Mouse (Mus musculus): ENCODE results near the gene Psat1. TPM values are rescaled to one million over a fixed set of nuclear protein-coding genes. Genes with fewer than 3 reads are reported as not detected.

The Psat1 gene
- total RNA-seq, 2 experiments from 2014 or later = 94.6 to 97.5 TPM

- TF ChIP-seq CTCF (IDR thresholded peaks at IDR 0.05) = no peak
- DNase-seq (ENCODE audit: extremely low spot score in 1 of 2, low spot score in 2 of 2) = peak; percentile 55 to 61
- Histone ChIP-seq H3K4me3 (peak overlapping the region; percentile 69), H3K27ac (peak overlapping the region; percentile 80)
- intact Hi-C loops (cut with DNase I) = loop anchor here (2.0 to 10.0 kb wide), 2 partner anchors 40 to 1320 kb away; no protein-coding TSS in a partner anchor
These were observed 22.8 kb downstream of the Psat1 start for GRCm38 (mm10) chr19:15924181-15924865.

DNA sequence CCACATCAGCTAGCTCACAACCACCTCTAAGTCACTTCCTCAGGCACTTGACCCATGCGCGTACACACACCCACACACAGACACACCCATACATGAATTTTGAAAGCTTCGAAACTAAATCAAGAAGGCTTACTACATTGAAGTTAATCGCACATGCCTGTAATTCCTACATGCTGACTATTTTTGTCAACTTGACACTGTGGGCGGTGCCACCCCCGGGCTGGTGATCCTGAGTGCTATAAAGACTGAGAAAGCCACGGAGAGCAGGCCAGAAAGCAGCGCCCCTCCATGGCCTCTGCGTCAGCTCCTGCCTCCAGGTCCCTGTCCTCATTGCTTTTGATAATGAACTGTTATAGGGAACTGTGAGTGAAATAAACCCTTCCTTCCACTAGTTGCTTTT, 23.7 kb downstream of the Psat1 start:
- TF ChIP-seq CTCF (IDR thresholded peaks at IDR 0.05) = no peak
- peak in 1 of 2 experiments; percentile 12 for DNase-seq (ENCODE audit: extremely low spot score in 1 of 2, low spot score in 2 of 2)
- intact Hi-C loops (cut with DNase I) = loop anchor here (10.0 kb wide), 1 partner anchor 1319 kb away; no protein-coding TSS in a partner anchor
- peak overlapping the region; percentile 80 for H3K27ac ChIP-seq
- peak overlapping the region; percentile 69 for H3K4me3 ChIP-seq

GRCm38 (mm10) chr19:15919336-15919735, 27.8 kb downstream of the Psat1 start:
- no peak for TF ChIP-seq CTCF (IDR thresholded peaks at IDR 0.05)
- Histone ChIP-seq H3K4me3 (no peak overlapping the region), H3K27ac (no peak overlapping the region)
- intact Hi-C loops (cut with DNase I) = no loop called here
- DNase-seq (ENCODE audit: extremely low spot score in 1 of 2, low spot score in 2 of 2) = no peak

GRCm38 (mm10) chr19:15918111-15918510, 29.0 kb downstream of the Psat1 start:
- intact Hi-C loops (cut with DNase I) = no loop called here
- Histone ChIP-seq H3K27ac (no peak overlapping the region), H3K4me3 (no peak overlapping the region)
- TF ChIP-seq CTCF (IDR thresholded peaks at IDR 0.05) = no peak
- no peak for DNase-seq (ENCODE audit: extremely low spot score in 1 of 2, low spot score in 2 of 2)

DNA sequence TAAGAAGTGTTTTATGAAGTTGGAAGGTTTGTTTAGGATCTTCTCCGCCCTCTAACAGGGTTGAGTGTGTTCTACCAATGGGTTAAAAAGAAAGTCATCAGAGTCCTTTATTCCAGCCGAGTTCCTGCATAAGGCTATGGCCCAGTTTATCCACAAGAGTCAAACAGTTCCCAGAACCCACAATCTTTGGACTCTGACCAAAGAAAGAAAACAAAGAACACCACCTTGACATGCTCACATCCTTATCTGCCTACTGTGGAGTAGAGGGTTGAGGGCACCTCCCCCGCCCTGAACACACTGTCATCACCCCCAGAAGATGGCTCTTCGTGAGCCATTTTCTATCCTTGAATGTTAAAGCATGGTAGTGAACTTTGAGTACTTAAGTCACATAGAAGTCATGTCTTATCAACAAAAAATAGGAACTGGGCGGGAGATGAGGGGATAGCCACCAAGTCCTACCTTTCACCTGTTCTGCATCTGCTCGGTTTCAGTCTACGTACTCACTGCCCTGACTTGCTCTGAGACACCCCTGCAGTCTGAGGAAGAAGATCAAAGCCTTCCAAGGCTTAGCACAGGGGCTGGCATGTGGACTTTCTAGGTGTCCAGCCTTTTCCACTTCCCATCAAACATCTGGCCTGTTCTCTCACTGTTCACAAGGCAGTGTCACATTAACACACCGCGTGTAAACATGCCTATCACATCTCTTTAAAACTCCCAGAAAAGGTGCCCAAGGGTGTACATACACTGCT, 33.7 kb downstream of the Psat1 start:
- Histone ChIP-seq H3K27ac (no peak overlapping the region), H3K4me3 (no peak overlapping the region)
- TF ChIP-seq CTCF (IDR thresholded peaks at IDR 0.05) = no peak
- DNase-seq (ENCODE audit: extremely low spot score in 1 of 2, low spot score in 2 of 2) = no peak
- intact Hi-C loops (cut with DNase I) = no loop called here

GRCm38 (mm10) chr19:15911441-15911840, 35.7 kb downstream of the Psat1 start:
- no peak for DNase-seq (ENCODE audit: extremely low spot score in 1 of 2, low spot score in 2 of 2)
- intact Hi-C loops (cut with DNase I) = no loop called here
- Histone ChIP-seq H3K27ac (no peak overlapping the region), H3K4me3 (no peak overlapping the region)
- no peak for TF ChIP-seq CTCF (IDR thresholded peaks at IDR 0.05)

DNA sequence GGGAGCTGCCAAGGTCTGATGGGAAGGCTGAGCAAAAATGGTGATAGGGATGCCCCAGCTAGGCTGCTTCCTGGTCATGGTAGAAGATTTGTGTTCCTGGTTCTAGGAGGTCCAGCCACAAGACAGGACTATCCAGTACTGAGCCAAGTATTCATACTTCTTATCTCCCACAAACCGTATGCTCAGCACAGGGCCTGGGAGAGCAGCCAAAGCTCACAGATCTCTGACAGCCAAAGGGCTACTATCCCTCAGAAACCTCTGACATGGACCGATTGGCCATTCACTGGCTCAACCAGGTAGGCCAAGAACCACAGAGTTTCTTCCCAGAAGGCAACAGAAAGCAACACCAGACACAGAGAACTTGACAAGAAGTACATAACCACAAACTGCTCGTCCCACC, 36.1 kb downstream of the Psat1 start:
- intact Hi-C loops (cut with DNase I) = no loop called here
- TF ChIP-seq CTCF (IDR thresholded peaks at IDR 0.05) = no peak
- Histone ChIP-seq H3K4me3 (no peak overlapping the region), H3K27ac (no peak overlapping the region)
- DNase-seq (ENCODE audit: extremely low spot score in 1 of 2, low spot score in 2 of 2) = no peak

GRCm38 (mm10) chr19:15910488-15910887, 36.6 kb downstream of the Psat1 start:
- TF ChIP-seq CTCF (IDR thresholded peaks at IDR 0.05) = no peak
- intact Hi-C loops (cut with DNase I) = no loop called here
- Histone ChIP-seq H3K4me3 (no peak overlapping the region), H3K27ac (no peak overlapping the region)
- DNase-seq (ENCODE audit: extremely low spot score in 1 of 2, low spot score in 2 of 2) = no peak

- DNase-seq (ENCODE audit: extremely low spot score in 1 of 2, low spot score in 2 of 2) = no peak
- Histone ChIP-seq H3K27ac (no peak overlapping the region), H3K4me3 (no peak overlapping the region)
- TF ChIP-seq CTCF (IDR thresholded peaks at IDR 0.05) = no peak
- intact Hi-C loops (cut with DNase I) = no loop called here
These were observed 39.1 kb downstream of the Psat1 start for GRCm38 (mm10) chr19:15908016-15908415.

- TF ChIP-seq CTCF (IDR thresholded peaks at IDR 0.05) = no peak
- DNase-seq (ENCODE audit: extremely low spot score in 1 of 2, low spot score in 2 of 2) = no peak
- intact Hi-C loops (cut with DNase I) = no loop called here
- Histone ChIP-seq H3K27ac (no peak overlapping the region), H3K4me3 (no peak overlapping the region)
These were observed 42.4 kb downstream of the Psat1 start for GRCm38 (mm10) chr19:15904734-15905133.

GRCm38 (mm10) chr19:15903508-15904480, 43.3 kb downstream of the Psat1 start:
- TF ChIP-seq CTCF (IDR thresholded peaks at IDR 0.05) = no peak
- no peak overlapping the region for H3K4me3 ChIP-seq
- intact Hi-C loops (cut with DNase I) = no loop called here
- no peak for DNase-seq (ENCODE audit: extremely low spot score in 1 of 2, low spot score in 2 of 2)
- no peak overlapping the region for H3K27ac ChIP-seq

Data from left cerebral cortex, adult 2 months (tissue).